Mouse (Mus musculus) CH12.LX (cell line): ENCODE results near the gene Rfc4. TPM values are rescaled to one million over a fixed set of nuclear protein-coding genes. Genes with fewer than 3 reads are reported as not detected.

ENCODE experiments used
- DNase-seq: peaks from one replicate; pipeline ENCODE4 v3.0.0-alpha.2; 2013; ENCODE audit errors: extremely low read depth
- H3K27ac ChIP-seq: 2 replicates; pipeline ENCODE4 v1.5.1; 2012; ENCODE audit warnings: low read depth, mild to moderate bottlenecking, control low read depth, moderate library complexity; ENCODE audit not compliant: insufficient read depth
- H3K27me3 ChIP-seq: replicated peaks from 2 replicates; pipeline ENCODE3; 2012; ENCODE audit warnings: inconsistent platforms
- H3K36me3 ChIP-seq, 2 experiments: replicated peaks in 1 of 2; 2 replicates each; pipeline versions ENCODE3 to v1.6.1; 2012; ENCODE audit warnings: inconsistent platforms in 1 of 2, low read length in 1 of 2, mild to moderate bottlenecking in 1 of 2, mixed read lengths in 1 of 2, moderate library complexity in 1 of 2; ENCODE audit not compliant: control insufficient read depth in 1 of 2, insufficient read depth in 1 of 2
- H3K4me1 ChIP-seq, 2 experiments: 2 replicates each; pipeline ENCODE4 v1.6.1; 2012; ENCODE audit warnings: inconsistent platforms in 1 of 2, moderate library complexity in 1 of 2; ENCODE audit not compliant: insufficient read depth in 2 of 2, control insufficient read depth in 1 of 2
- H3K4me2 ChIP-seq: 2 replicates; pipeline ENCODE4 v1.6.1; 2012; ENCODE audit warnings: low read depth, mild to moderate bottlenecking, control low read depth; ENCODE audit not compliant: poor library complexity, insufficient read depth, severe bottlenecking
- H3K4me3 ChIP-seq, 3 experiments: fragments of 150-350 bp in 1 of 3; sonication (generic) in 1 of 3; replicated peaks in 1 of 3; 2 replicates each; pipeline versions ENCODE3 to v1.5.1; 2011 to 2012; ENCODE audit warnings: low read depth in 2 of 3, low read length in 2 of 3, mild to moderate bottlenecking in 2 of 3, moderate library complexity in 2 of 3, control low read depth in 1 of 3, improper control_type of control experiment in 1 of 3, inconsistent platforms in 1 of 3, mixed read lengths in 1 of 3; ENCODE audit not compliant: poor library complexity in 1 of 3
- H3K79me2 ChIP-seq: replicated peaks from 2 replicates; pipeline ENCODE4 v1.6.1; 2012; ENCODE audit warnings: mild to moderate bottlenecking, moderate library complexity; ENCODE audit not compliant: control insufficient read depth, poor library complexity, insufficient read depth, severe bottlenecking; ENCODE audit errors: extremely low read depth
- H3K9ac ChIP-seq: 2 replicates; pipeline ENCODE4 v1.6.1; 2012; ENCODE audit warnings: low read depth, mild to moderate bottlenecking, control low read depth, moderate library complexity; ENCODE audit not compliant: insufficient read depth
- H3K9me3 ChIP-seq: replicated peaks from 2 replicates; pipeline ENCODE3; 2012; ENCODE audit warnings: low read length, inconsistent platforms, mixed read lengths
- CHD1 ChIP-seq: IDR thresholded peaks from 2 replicates; pipeline ENCODE4 v1.6.1; 2012; ENCODE audit warnings: low read depth, low read length, improper control_type of control experiment, inconsistent platforms
- CHD2 ChIP-seq: IDR thresholded peaks from 2 replicates; pipeline ENCODE4 v1.6.1; 2011; ENCODE audit warnings: low read length, improper control_type of control experiment
- CTCF ChIP-seq, 2 experiments: IDR thresholded peaks in 1 of 2; conservative IDR thresholded peaks in 1 of 2; 2 replicates each; pipeline ENCODE4 v1.5.1; 2011 to 2012; ENCODE audit warnings: low read depth in 2 of 2, low read length in 2 of 2, improper control_type of control experiment in 1 of 2, inconsistent platforms in 1 of 2, mild to moderate bottlenecking in 1 of 2, moderate library complexity in 1 of 2
- E2F4 ChIP-seq: IDR thresholded peaks from 2 replicates; pipeline ENCODE4 v1.6.1; 2011; ENCODE audit warnings: low read depth, low read length, improper control_type of control experiment; ENCODE audit not compliant: insufficient replicate concordance
- ELF1 ChIP-seq: IDR thresholded peaks from 2 replicates; pipeline ENCODE4 v1.6.1; 2014; ENCODE audit warnings: low read depth, mild to moderate bottlenecking, inconsistent platforms, low read length, improper control_type of control experiment
- EP300 ChIP-seq: IDR thresholded peaks from 2 replicates; pipeline ENCODE4 v1.6.1; 2011; ENCODE audit warnings: low read length, improper control_type of control experiment
- HCFC1 ChIP-seq: IDR thresholded peaks from 2 replicates; pipeline ENCODE4 v1.6.1; 2012; ENCODE audit warnings: low read depth, mild to moderate bottlenecking, inconsistent platforms, low read length, improper control_type of control experiment
- MAZ ChIP-seq: IDR thresholded peaks from 2 replicates; pipeline ENCODE4 v1.6.1; 2012; ENCODE audit warnings: low read depth, mild to moderate bottlenecking, inconsistent platforms, low read length, improper control_type of control experiment, moderate library complexity
- MYC ChIP-seq: IDR thresholded peaks from 2 replicates; pipeline ENCODE4 v1.6.1; 2011; ENCODE audit warnings: low read depth, mild to moderate bottlenecking, improper control_type of control experiment, low read length
- NRF1 ChIP-seq: IDR thresholded peaks from 2 replicates; pipeline ENCODE4 v1.6.1; 2014; ENCODE audit warnings: low read depth, mild to moderate bottlenecking, inconsistent platforms, low read length, improper control_type of control experiment, moderate library complexity
- PAX5 ChIP-seq: IDR thresholded peaks from 2 replicates; pipeline ENCODE4 v1.6.1; 2012; ENCODE audit warnings: low read length, inconsistent platforms, mixed read lengths
- RAD21 ChIP-seq: IDR thresholded peaks from 2 replicates; pipeline ENCODE4 v1.6.1; 2011; ENCODE audit warnings: low read depth, mild to moderate bottlenecking, low read length, improper control_type of control experiment, moderate library complexity
- RCOR1 ChIP-seq: conservative IDR thresholded peaks from 2 replicates; pipeline ENCODE4 v1.6.1; 2012; ENCODE audit warnings: low read depth, mild to moderate bottlenecking, inconsistent platforms, low read length, improper control_type of control experiment
- SIN3A ChIP-seq: IDR thresholded peaks from 2 replicates; pipeline ENCODE4 v1.6.1; 2012; ENCODE audit warnings: low read length, improper control_type of control experiment, inconsistent platforms
- SMC3 ChIP-seq: IDR thresholded peaks from 2 replicates; pipeline ENCODE4 v1.6.1; 2011; ENCODE audit warnings: low read depth, low read length, improper control_type of control experiment
- TCF12 ChIP-seq: IDR thresholded peaks from 2 replicates; pipeline ENCODE4 v1.6.1; 2014; ENCODE audit warnings: low read depth, mild to moderate bottlenecking, inconsistent platforms, low read length, improper control_type of control experiment
- ZC3H11A ChIP-seq: IDR thresholded peaks from 2 replicates; pipeline ENCODE4 v1.6.1; 2012; ENCODE audit warnings: low read depth, mild to moderate bottlenecking, inconsistent platforms, low read length, improper control_type of control experiment
- ZMIZ1 ChIP-seq: IDR thresholded peaks from 2 replicates; pipeline ENCODE4 v1.6.1; 2012; ENCODE audit warnings: low read depth, mild to moderate bottlenecking, inconsistent platforms, low read length, improper control_type of control experiment
- dilution Hi-C: fragments of 300-500 bp; cut with MboI; formaldehyde crosslinking; loops from 2 replicates; pipeline ENCODE4 v1.14.3; 2020; ENCODE audit warnings: low sequenced_read_pairs; ENCODE audit not compliant: extremely low pct_unique_long_range_greater_than_20kb, extremely low pct_ligation_motif_present
- in situ Hi-C: fragments of 300-500 bp; cut with MboI; formaldehyde crosslinking; loops from 3 replicates; pipeline ENCODE4 v1.14.3; 2019; ENCODE audit warnings: low sequenced_read_pairs, low pct_ligation_motif_present, low pct_unique_long_range_greater_than_20kb, mixed read lengths
- polyA plus RNA-seq: library from polyadenylated mRNA; unstranded; fragments of >175 nt; gene quantifications from 2 replicates; pipeline ENCODE4 v1.2.1, GENCODE M21; 2012; ENCODE audit warnings: low read depth; ENCODE audit not compliant: insufficient read length
- total RNA-seq, 2 experiments: library from RNA; depleted of rRNA; stranded (reverse); fragments of 300-350 nt in 1 of 2; fragments of >200 nt in 1 of 2; gene quantifications; 2 replicates each; pipeline ENCODE4 v1.2.3; 2012 to 2014

Gene Rfc4
- total and polyA plus RNA-seq, 3 experiments, result 74.6 to 191 (median 121) TPM

- dilution Hi-C loops (no loop called here), in situ Hi-C loops (no loop called here)
- no peak overlapping the region for H3K4me2 ChIP-seq
- peak; percentile 45 for DNase-seq
- H3K9me3 ChIP-seq, result no peaks in the 10 kb centered on the region
- H3K36me3 ChIP-seq, result no peaks in the 10 kb centered on the region
- H3K9ac ChIP-seq, result no peak overlapping the region
- peaks cover 0 to 17% of the 10 kb centered on the region in 2 experiments; a peak in 1 of 4 replicates for H3K4me1 ChIP-seq
- no peaks in the 10 kb centered on the region for H3K27me3 ChIP-seq
- TF ChIP-seq RAD21 (peak; percentile 26), CTCF (conservative IDR thresholded peaks at IDR 0.05 in 1 of 2, IDR thresholded peaks at IDR 0.05 in 1 of 2; ENCODE audit: low read depth in 2 of 2, low read length in 2 of 2) (peak; percentile 10 to 49; a peak in 1 of 4 replicates), SMC3 (peak; percentile 34), PAX5 (no peak)
- no peaks in the 10 kb centered on the region for H3K79me2 ChIP-seq
- H3K4me3 ChIP-seq, result no peak overlapping the region
- no peak overlapping the region for H3K27ac ChIP-seq
These were observed 37.9 kb upstream of the Rfc4 start for GRCm38 (mm10) chr16:23165441-23165840.

GRCm38 (mm10) chr16:23164443-23164842 is 36.9 kb upstream of the Rfc4 start:
- H3K36me3 ChIP-seq, result no peaks in the 10 kb centered on the region
- TF ChIP-seq ZMIZ1 (no peak), CTCF (conservative IDR thresholded peaks at IDR 0.05 in 1 of 2, IDR thresholded peaks at IDR 0.05 in 1 of 2; ENCODE audit: low read depth in 2 of 2, low read length in 2 of 2) (no peak), RCOR1 (no peak), E2F4 (no peak), HCFC1 (no peak), NRF1 (no peak), CHD2 (no peak), ELF1 (no peak), SIN3A (no peak), EP300 (no peak), ZC3H11A (no peak), MYC (no peak), TCF12 (no peak), RAD21 (no peak), CHD1 (no peak), MAZ (no peak), PAX5 (no peak)
- TF ChIP-seq, all 38 proteins: peak for 0
- no peak overlapping the region for H3K4me2 ChIP-seq
- peaks cover 0 to 22% of the 10 kb centered on the region in 2 experiments; a peak in 1 of 4 replicates for H3K4me1 ChIP-seq
- dilution Hi-C loops (no loop called here), in situ Hi-C loops (loop anchor here (5.0 kb wide), 1 partner anchor 33 kb away; no protein-coding TSS in a partner anchor)
- no peaks in the 10 kb centered on the region for H3K27me3 ChIP-seq
- H3K27ac ChIP-seq, result no peak overlapping the region
- no peak overlapping the region for H3K4me3 ChIP-seq
- no peak overlapping the region for H3K9ac ChIP-seq
- H3K79me2 ChIP-seq, result no peaks in the 10 kb centered on the region
- no peak for DNase-seq
- H3K9me3 ChIP-seq, result no peaks in the 10 kb centered on the region
